Mouse (Mus musculus) testis, adult 2 months (tissue): Measurements from ENCODE around the gene Vipr1.

Experiments
- CTCF ChIP-seq: fragments of 200-500 bp; IDR thresholded peaks from 2 replicates; pipeline ENCODE4 v1.5.1; 2012; ENCODE audit warnings: low read depth, mild to moderate bottlenecking, inconsistent platforms, low read length, moderate library complexity; ENCODE audit not compliant: control insufficient read depth, insufficient read depth, insufficient replicate concordance
- POLR2A ChIP-seq: fragments of 200-500 bp; IDR thresholded peaks from 2 replicates; pipeline ENCODE4 v1.6.1; 2012; ENCODE audit warnings: low read depth, mild to moderate bottlenecking, inconsistent platforms, low read length, moderate library complexity; ENCODE audit not compliant: control insufficient read depth

DNA sequence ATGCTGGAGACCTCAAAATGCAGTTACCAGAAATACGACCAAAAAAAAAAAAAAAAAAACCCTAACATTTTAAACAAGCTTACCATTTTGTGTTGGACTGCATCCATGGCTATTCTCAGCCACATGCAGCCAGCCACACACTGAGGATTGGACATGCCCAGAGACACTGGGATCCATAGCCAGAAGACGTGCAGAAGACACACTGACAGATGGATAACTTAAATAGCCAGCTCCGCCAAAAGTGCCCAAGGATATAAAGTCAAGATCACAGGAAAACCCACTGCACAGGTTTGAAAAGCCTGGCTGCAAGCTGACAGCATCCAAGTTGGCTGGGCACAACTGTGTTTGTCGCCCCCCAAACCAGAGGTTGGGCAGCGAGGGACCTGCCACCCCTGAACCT, 21.6 kb downstream of the Vipr1 start:
- TF ChIP-seq POLR2A, result no peak
- no peak for TF ChIP-seq CTCF
